12 mouse cellular contexts compared by ENCODE assay signal in the genomic region with DNA sequence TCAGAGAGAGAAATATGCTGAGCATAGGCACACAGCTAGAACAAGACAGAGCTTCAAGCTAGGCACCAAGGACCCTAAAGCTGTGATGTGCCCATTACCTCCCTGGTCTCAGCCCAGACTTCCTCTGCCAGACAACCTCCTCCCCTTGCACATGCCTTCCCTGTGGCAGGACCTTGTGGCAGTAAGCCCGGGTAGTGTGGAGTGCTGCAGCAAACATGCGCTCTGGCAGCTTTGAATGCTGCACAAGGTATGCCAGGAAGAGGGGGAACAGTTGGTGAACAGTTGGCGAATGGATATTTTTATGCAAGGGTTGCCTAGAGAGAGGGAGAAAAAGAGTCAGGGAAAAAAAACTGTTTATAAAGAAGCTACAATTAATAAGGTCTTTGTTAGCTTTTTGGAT.
DNase-seq lines count a peak whose midpoint lies in the region; ATAC-seq lines count a peak whose summit lies in the region.
"Had no signal": no experiment of that assay in that cellular context is flagged by ENCODE, and none has a peak within 500 bp of the region (broad histone marks: within the 10 kb centered on the region; RNA-seq: fewer than 3 reads in every experiment).

No protein-coding gene starts in this region.

- no peak for DNase-seq in neural tube, embryonic 10.5 days (ENCODE audit: extremely low spot score, low spot score)
- peak; percentile 32 to 35 for DNase-seq in frontal cortex, postnatal 14 days (ENCODE audit: low spot score in 2 of 2)
- DNase-seq in left cerebral cortex, postnatal 14 days (ENCODE audit: low spot score in 2 of 2): peak; percentile 57 to 63
- DNase-seq in urinary bladder, postnatal 4 days (ENCODE audit: low spot score in 2 of 2): no peak
- DNase-seq in testis, postnatal 10 days (ENCODE audit: low spot score): no peak
- DNase-seq in limb, embryonic 10.5 days (ENCODE audit: low spot score): no peak
- DNase-seq in ovary, adult 18-20 months (ENCODE audit: low spot score): no peak
- DNase-seq: lung, postnatal 4 days had no signal

- no peaks in the 10 kb centered on the region for H3K36me3 ChIP-seq in neural tube, embryonic 13.5 days
- H3K36me3 ChIP-seq in limb, embryonic 10.5 days: no peaks in the 10 kb centered on the region
- H3K36me3 ChIP-seq: limb, embryonic 15.5 days had no signal

- ATAC-seq in neural tube, embryonic 13.5 days (ENCODE audit: low read depth): peak; percentile 53; the same call in 1 of the 2 replicates
- ATAC-seq: intestine, embryonic 16.5 days had no signal

- no peaks in the 10 kb centered on the region for H3K9me3 ChIP-seq in neural tube, embryonic 13.5 days
- H3K9me3 ChIP-seq in limb, embryonic 10.5 days (replicated peaks): no peaks in the 10 kb centered on the region
- H3K9me3 ChIP-seq: limb, embryonic 15.5 days had no signal

- H3K4me1 ChIP-seq in neural tube, embryonic 13.5 days (replicated peaks): peaks cover 11% of the 10 kb centered on the region
- peaks cover 8% of the 10 kb centered on the region; the same call in 1 of the 2 replicates for H3K4me1 ChIP-seq in limb, embryonic 10.5 days
- H3K4me1 ChIP-seq: limb, embryonic 15.5 days had no signal

- no peak overlapping the region for H3K4me2 ChIP-seq in neural tube, embryonic 13.5 days
- H3K4me2 ChIP-seq: limb, embryonic 15.5 days had no signal

- no peak overlapping the region for H3K9ac ChIP-seq in neural tube, embryonic 13.5 days
- H3K9ac ChIP-seq: limb, embryonic 15.5 days had no signal

- intact Hi-C loops in left cerebral cortex, postnatal 14 days (cut with DNase I): no loop called here

- WGBS in neural tube, embryonic 13.5 days: 65% methylated on average over 3 of the region's 3 CpGs
- 77% methylated on average over 3 of the region's 3 CpGs for WGBS in limb, embryonic 10.5 days

- H3K4me3 ChIP-seq in neural tube, embryonic 13.5 days: no peak overlapping the region
- no peak overlapping the region for H3K4me3 ChIP-seq in limb, embryonic 10.5 days
- H3K4me3 ChIP-seq: limb, embryonic 15.5 days had no signal

- no peak overlapping the region for H3K27ac ChIP-seq in neural tube, embryonic 13.5 days (replicated peaks)
- no peak overlapping the region for H3K27ac ChIP-seq in limb, embryonic 10.5 days
- H3K27ac ChIP-seq: limb, embryonic 15.5 days had no signal

- H3K27me3 ChIP-seq in neural tube, embryonic 13.5 days: no peaks in the 10 kb centered on the region
- no peaks in the 10 kb centered on the region for H3K27me3 ChIP-seq in limb, embryonic 10.5 days (ENCODE audit: low read depth, poor library complexity, severe bottlenecking)
- H3K27me3 ChIP-seq: CH12.LX; limb, embryonic 15.5 days had no signal

Comparison
In these comparisons a context has a peak if more than half of its experiments do, and no peak if none do; other contexts are left out.
1. DNase-seq: peak in frontal cortex, postnatal 14 days (2 of 2) and left cerebral cortex, postnatal 14 days (2 of 2); none in neural tube, embryonic 10.5 days (single experiment), urinary bladder, postnatal 4 days (0 of 2), testis, postnatal 10 days (single experiment), limb, embryonic 10.5 days (single experiment) and ovary, adult 18-20 months (single experiment).